In genomic region chr14:86300811-86301210, GRCm38 (mm10) we compare ENCODE assay signal across 32 mouse cellular contexts.
"Had no signal": no experiment of that assay in that cellular context is flagged by ENCODE, and none has a peak within 500 bp of the region (broad histone marks: within the 10 kb centered on the region; RNA-seq: fewer than 3 reads in every experiment).

No protein-coding gene starts in this region.

- H3K4me2 ChIP-seq: limb, embryonic 12.5 days; limb, embryonic 13.5 days; limb, embryonic 15.5 days; liver, embryonic 11.5 days; liver, embryonic 12.5 days; liver, embryonic 13.5 days; liver, embryonic 15.5 days; lung, embryonic 14.5 days; lung, embryonic 15.5 days; midbrain, embryonic 11.5 days; midbrain, embryonic 12.5 days; midbrain, embryonic 13.5 days; midbrain, embryonic 15.5 days; neural tube, embryonic 12.5 days had no signal

- DNase-seq: left cerebral cortex, postnatal 4 days; liver; liver, embryonic 13.5 days; lung, adult 18-20 months; lung, adult 2 months; lung, embryonic 14.5 days; lung, postnatal 10 days; lung, postnatal 14 days; lung, postnatal 36 days; lung, postnatal 4 days; midbrain, embryonic 14.5 days had no signal

- H3K4me1 ChIP-seq: limb, embryonic 10.5 days; limb, embryonic 12.5 days; limb, embryonic 13.5 days; limb, embryonic 15.5 days; liver, embryonic 12.5 days; liver, embryonic 13.5 days; liver, embryonic 15.5 days; lung, embryonic 15.5 days; megakaryocyte, embryonic 14.5 days; midbrain, embryonic 10.5 days; midbrain, embryonic 12.5 days; midbrain, embryonic 13.5 days; midbrain, embryonic 15.5 days; neural tube, embryonic 12.5 days had no signal

- H3K36me3 ChIP-seq: limb, embryonic 10.5 days; limb, embryonic 12.5 days; limb, embryonic 13.5 days; limb, embryonic 15.5 days; liver, embryonic 12.5 days; liver, embryonic 13.5 days; liver, embryonic 15.5 days; lung, embryonic 15.5 days; midbrain, embryonic 10.5 days; midbrain, embryonic 12.5 days; midbrain, embryonic 13.5 days; midbrain, embryonic 15.5 days; neural tube, embryonic 12.5 days had no signal

- H3K27ac ChIP-seq: left cerebral cortex, adult 2 months; limb, embryonic 10.5 days; limb, embryonic 12.5 days; limb, embryonic 13.5 days; limb, embryonic 15.5 days; liver, embryonic 12.5 days; liver, embryonic 13.5 days; liver, embryonic 14.5 days; liver, embryonic 15.5 days; lung, embryonic 15.5 days; macrophage; midbrain, embryonic 10.5 days; midbrain, embryonic 12.5 days; midbrain, embryonic 13.5 days; midbrain, embryonic 15.5 days; neural tube, embryonic 12.5 days had no signal

- H3K9ac ChIP-seq: limb, embryonic 12.5 days; limb, embryonic 13.5 days; limb, embryonic 15.5 days; liver, embryonic 12.5 days; liver, embryonic 13.5 days; liver, embryonic 14.5 days; liver, embryonic 15.5 days; lung, embryonic 14.5 days; lung, embryonic 15.5 days; midbrain, embryonic 12.5 days; midbrain, embryonic 13.5 days; midbrain, embryonic 15.5 days; neural tube, embryonic 12.5 days had no signal

- H3K27me3 ChIP-seq: limb, embryonic 12.5 days; limb, embryonic 13.5 days; limb, embryonic 15.5 days; liver, embryonic 12.5 days; liver, embryonic 13.5 days; liver, embryonic 15.5 days; lung, embryonic 15.5 days; megakaryocyte, embryonic 14.5 days; midbrain, embryonic 12.5 days; midbrain, embryonic 13.5 days; midbrain, embryonic 15.5 days; neural tube, embryonic 12.5 days had no signal

- H3K4me3 ChIP-seq: left cerebral cortex, adult 2 months; limb, embryonic 10.5 days; limb, embryonic 12.5 days; limb, embryonic 13.5 days; limb, embryonic 15.5 days; liver, embryonic 12.5 days; liver, embryonic 13.5 days; liver, embryonic 15.5 days; lung, embryonic 15.5 days; megakaryocyte, embryonic 14.5 days; midbrain, embryonic 10.5 days; midbrain, embryonic 12.5 days; midbrain, embryonic 13.5 days; midbrain, embryonic 15.5 days; myocyte; neural tube, embryonic 12.5 days had no signal

- H3K9me3 ChIP-seq: limb, embryonic 10.5 days; limb, embryonic 12.5 days; limb, embryonic 13.5 days; limb, embryonic 15.5 days; liver, embryonic 12.5 days; liver, embryonic 13.5 days; liver, embryonic 15.5 days; lung, embryonic 15.5 days; megakaryocyte, embryonic 14.5 days; midbrain, embryonic 10.5 days; midbrain, embryonic 12.5 days; midbrain, embryonic 13.5 days; midbrain, embryonic 15.5 days; neural tube, embryonic 12.5 days had no signal

- ATAC-seq: liver, embryonic 12.5 days; lung, postnatal 0 days; midbrain, embryonic 13.5 days; midbrain, embryonic 15.5 days; midbrain, embryonic 16.5 days had no signal
